Mouse (Mus musculus) E14TG2a.4 (cell line): ENCODE measurements at regions not wholly inside any gene's neighbourhood (a gene's known extent, or its start where the extent isn't known, plus 50 kb on each side); places are given as distances from the start of the nearest gene placed in this dataset.

Experiments
- CTCF ChIP-seq: conservative IDR thresholded peaks from 2 replicates; pipeline ENCODE4 v1.5.1; 2014; ENCODE audit warnings: low read length
- NANOG ChIP-seq: IDR thresholded peaks from 2 replicates; pipeline ENCODE4 v1.6.1; 2014; ENCODE audit warnings: borderline replicate concordance, low read length, mixed read lengths
- POU5F1 ChIP-seq: IDR thresholded peaks from 2 replicates; pipeline ENCODE4 v1.6.1; 2014; ENCODE audit warnings: low read length, borderline replicate concordance

DNA sequence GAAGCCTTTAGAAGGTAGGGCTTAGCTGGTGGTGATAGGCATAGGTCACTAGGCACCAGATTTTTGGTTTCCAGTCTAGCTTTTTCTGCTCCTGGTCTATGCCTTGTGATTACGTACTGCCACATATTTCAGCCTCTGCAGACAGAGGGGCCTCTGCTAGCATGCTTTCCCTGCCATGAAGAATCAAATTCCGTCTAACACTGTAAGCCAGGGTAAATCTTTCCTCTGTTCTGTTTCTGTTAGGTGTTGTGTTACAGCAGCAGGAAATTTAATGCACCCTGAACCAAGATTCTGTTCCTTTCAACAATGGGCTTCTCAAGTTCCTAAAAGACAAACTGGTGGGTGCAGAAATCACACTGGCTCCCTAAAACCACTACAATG lies 508.9 kb downstream of the Insc start:
- no peak for TF ChIP-seq CTCF
- no peak for TF ChIP-seq NANOG
- TF ChIP-seq POU5F1, result no peak
